Mouse (Mus musculus) layer of hippocampus, adult 9-10 months (tissue): ENCODE data around the gene Phox2b.
A peak's percentile ranks its signal among the peaks of the same experiment; 100 is the strongest.

Experiments
- DNase-seq: peaks from one replicate; pipeline ENCODE4 v3.0.0; 2022; ENCODE audit warnings: low spot score

Phox2b gene

DNA sequence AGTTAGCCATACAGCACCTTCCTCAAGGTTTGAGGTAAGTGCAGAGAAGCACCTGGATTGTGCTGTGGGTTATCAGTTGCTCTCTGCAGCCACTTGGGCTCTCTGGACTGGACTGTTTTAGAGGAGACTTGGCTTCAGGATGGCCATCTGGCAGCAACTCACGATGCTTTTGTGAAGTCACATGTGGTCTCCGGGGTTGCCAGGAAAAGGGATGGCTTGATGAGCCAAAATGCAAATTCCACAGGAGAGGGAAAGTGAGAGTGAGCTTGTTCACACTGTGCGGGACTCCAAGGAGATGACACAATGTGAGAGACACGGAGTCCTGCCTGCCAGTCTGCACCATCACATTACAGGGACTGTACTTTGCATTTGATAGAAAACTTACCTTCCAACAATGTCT, 7.3 kb downstream of the Phox2b start:
- DNase-seq = no peak

DNA sequence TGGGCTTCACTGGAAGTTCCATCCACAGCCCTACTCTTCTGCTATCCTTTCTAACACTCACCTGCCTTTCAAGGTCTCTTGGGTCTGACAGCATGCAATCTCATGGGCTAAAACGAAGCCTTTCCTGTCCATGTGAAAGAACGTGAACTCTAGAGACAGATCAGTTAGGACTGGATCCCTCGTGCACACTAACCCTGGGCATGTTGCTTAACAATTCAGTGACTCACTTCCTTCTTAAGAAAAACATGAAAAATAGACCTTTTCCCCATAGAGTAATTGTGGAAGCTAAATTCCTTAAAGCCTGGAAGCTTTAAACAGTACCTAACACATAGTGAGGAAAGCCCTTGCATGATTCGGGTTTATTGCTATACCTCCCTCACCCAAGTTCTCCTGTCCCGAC, 8.2 kb downstream of the Phox2b start:
- DNase-seq = no peak

DNA sequence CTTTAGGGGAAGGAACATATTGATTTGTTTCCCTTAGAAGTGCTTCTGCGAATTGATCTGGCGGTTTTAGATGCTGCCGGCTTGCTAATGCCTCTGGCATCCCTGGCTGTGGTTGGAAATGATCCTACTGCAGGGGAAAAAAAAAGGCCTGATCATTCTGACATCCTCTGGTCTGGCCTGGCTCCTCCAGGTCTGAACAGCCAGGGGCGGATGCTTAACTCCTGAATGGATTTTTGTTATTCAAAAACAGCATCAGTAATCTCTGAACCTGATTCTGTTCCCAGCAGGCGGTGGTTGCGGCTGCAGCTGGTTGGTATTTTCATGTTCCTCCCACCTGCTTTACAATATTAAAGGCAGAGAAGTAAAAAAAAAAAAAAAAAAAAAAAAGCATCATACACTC, 16.0 kb downstream of the Phox2b start:
- DNase-seq = no peak

DNA sequence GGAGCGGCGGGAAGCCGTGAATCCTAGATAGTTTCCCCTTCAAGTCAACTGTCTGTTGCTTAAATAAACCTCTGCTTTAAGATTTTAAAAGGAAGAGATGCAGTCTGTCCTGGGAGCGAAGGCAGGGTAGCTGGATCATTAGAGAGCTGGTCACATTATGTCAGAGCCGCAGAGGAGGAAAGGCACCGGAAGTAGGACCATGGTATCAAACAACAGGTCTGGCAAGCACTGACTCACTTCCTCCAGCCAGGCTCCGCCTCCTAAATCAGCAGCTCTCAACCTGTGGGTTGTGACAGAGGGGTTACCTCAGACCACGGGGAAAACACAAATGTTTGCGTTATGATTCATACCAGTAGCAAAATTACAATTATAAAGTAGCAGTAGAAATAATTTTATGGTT, 35.5 kb downstream of the Phox2b start:
- no peak for DNase-seq

DNA sequence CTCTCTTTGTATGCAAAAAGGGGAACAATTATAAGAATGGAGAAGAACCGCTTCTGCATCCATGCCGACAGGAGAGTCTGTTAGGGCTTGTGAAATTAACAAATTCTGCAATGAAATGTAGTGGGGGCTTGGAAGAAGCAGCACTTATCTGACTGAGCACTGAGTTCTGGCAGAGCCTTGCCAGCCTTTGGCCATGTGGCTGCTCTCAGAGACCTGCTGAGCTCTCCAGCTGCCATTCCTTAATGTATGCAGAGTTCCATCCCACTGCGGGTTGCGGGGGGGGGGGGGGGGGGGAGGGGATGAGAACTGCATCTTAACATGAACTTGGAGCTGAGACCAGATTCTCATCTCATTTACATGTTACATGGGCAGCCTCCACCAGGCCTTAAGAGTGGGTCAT, 38.6 kb downstream of the Phox2b start:
- DNase-seq = no peak

DNA sequence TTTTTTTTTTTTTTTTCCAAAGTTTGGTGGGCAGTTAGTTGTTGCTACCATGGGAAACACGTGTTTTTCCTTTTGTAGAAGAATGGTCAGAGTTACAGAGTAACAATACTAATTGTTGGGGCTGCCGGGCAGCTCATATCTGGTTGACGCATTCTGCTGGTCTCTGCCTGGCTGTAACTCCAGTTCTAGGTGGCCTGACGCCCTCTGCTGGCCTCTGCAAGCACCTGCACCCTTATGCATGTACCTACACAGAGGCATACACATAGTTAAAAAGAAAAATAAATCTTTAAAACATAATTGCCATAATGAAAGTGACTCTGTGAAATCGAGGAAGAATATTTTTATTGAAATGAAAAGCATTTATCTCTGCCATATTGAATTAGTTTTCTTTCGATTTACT, 41.3 kb downstream of the Phox2b start:
- DNase-seq = no peak

DNA sequence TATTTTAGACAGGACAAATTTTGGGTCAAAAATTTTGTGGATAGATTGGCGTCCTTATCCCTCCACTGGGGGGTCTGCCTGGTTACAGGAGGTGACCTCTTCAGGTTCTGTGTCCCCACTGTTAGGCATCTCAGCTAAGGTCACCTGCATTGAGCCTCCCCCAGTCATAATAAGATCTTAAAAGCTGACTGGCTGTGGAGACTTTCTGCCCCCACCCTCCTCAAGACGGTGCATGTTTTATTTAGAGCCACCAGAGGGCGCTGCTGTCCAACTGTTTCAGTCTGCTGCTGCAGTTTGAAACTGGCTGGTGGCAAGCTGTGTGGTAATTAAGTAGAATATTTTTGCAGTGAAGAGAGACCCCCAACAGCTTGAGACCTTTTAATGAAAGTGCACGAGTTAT, 51.1 kb downstream of the Phox2b start:
- peak; percentile 22 for DNase-seq
